Mouse (Mus musculus): ENCODE data around the gene Bcas3. TPM values are rescaled to one million over a fixed set of nuclear protein-coding genes. Genes with fewer than 3 reads are reported as not detected.

The Bcas3 gene
- polyA plus RNA-seq, 1 experiment from 2014 or later = 18.2 TPM

- peaks cover 100% of the 10 kb centered on the region for H3K27me3 ChIP-seq (replicated peaks)
- H3K9ac ChIP-seq = no peak overlapping the region
- no peak for ATAC-seq
- no peak overlapping the region for H3K27ac ChIP-seq
- 0 out of 2 replicates have a peak overlapping the region, but pooled peaks have one; percentile 7 for H3K4me3 ChIP-seq
- H3K36me3 ChIP-seq = no peaks in the 10 kb centered on the region
- peak overlapping the region; percentile 12; the same call in 1 of the 2 replicates for H3K4me2 ChIP-seq
- 10% methylated on average over 9 of the region's 9 CpGs for WGBS (ENCODE audit: insufficient replicate concordance)
- H3K9me3 ChIP-seq (replicated peaks) = no peaks in the 10 kb centered on the region
- H3K4me1 ChIP-seq = peaks cover 37% of the 10 kb centered on the region
Observed at GRCm38 (mm10) chr11:85835001-85835752, 482.2 kb downstream of the Bcas3 start.

GRCm38 (mm10) chr11:85835753-85836522, 483.0 kb downstream of the Bcas3 start:
- no peak for ATAC-seq
- no peak overlapping the region for H3K27ac ChIP-seq
- peak overlapping the region; percentile 7; the same call in 1 of the 2 replicates for H3K4me3 ChIP-seq
- H3K4me2 ChIP-seq = no peak overlapping the region; the same call in 1 of the 2 replicates
- no peaks in the 10 kb centered on the region for H3K9me3 ChIP-seq (replicated peaks)
- 13% methylated on average over 16 of the region's 16 CpGs for WGBS (ENCODE audit: insufficient replicate concordance)
- peaks cover 40% of the 10 kb centered on the region for H3K4me1 ChIP-seq
- no peaks in the 10 kb centered on the region for H3K36me3 ChIP-seq
- H3K9ac ChIP-seq = no peak overlapping the region
- peaks cover 100% of the 10 kb centered on the region for H3K27me3 ChIP-seq (replicated peaks)

GRCm38 (mm10) chr11:85836523-85837290, 483.7 kb downstream of the Bcas3 start:
- Histone ChIP-seq H3K4me1 (peaks cover 37% of the 10 kb centered on the region), H3K9me3 (replicated peaks) (no peaks in the 10 kb centered on the region), H3K4me2 (peak overlapping the region; percentile 17; the same call in 1 of the 2 replicates), H3K4me3 (0 out of 2 replicates have a peak overlapping the region, but pooled peaks have one; percentile 15), H3K27me3 (replicated peaks) (peaks cover 100% of the 10 kb centered on the region), H3K9ac (no peak overlapping the region), H3K36me3 (no peaks in the 10 kb centered on the region), H3K27ac (no peak overlapping the region)
- no peak for ATAC-seq
- 7% methylated on average over 32 of the region's 32 CpGs for WGBS (ENCODE audit: insufficient replicate concordance)

- Histone ChIP-seq H3K36me3 (no peaks in the 10 kb centered on the region), H3K27ac (no peak overlapping the region), H3K4me2 (peak overlapping the region; percentile 39; the same call in 1 of the 2 replicates), H3K4me3 (peak overlapping the region; percentile 24), H3K9ac (no peak overlapping the region), H3K9me3 (replicated peaks) (no peaks in the 10 kb centered on the region), H3K27me3 (replicated peaks) (peaks cover 100% of the 10 kb centered on the region), H3K4me1 (peaks cover 37% of the 10 kb centered on the region)
- ATAC-seq = no peak
- 4% methylated on average over 18 of the region's 18 CpGs for WGBS (ENCODE audit: insufficient replicate concordance)
Observed at GRCm38 (mm10) chr11:85837291-85837647, 484.3 kb downstream of the Bcas3 start.

GRCm38 (mm10) chr11:85837648-85838423, 484.9 kb downstream of the Bcas3 start:
- peaks cover 100% of the 10 kb centered on the region for H3K27me3 ChIP-seq (replicated peaks)
- H3K9ac ChIP-seq = peak overlapping the region; percentile 9; the same call in 1 of the 2 replicates
- peak overlapping the region; percentile 24 for H3K4me3 ChIP-seq
- H3K4me2 ChIP-seq = peak overlapping the region; percentile 39
- no peaks in the 10 kb centered on the region for H3K36me3 ChIP-seq
- 1% methylated on average over 66 of the region's 67 CpGs for WGBS (ENCODE audit: insufficient replicate concordance)
- H3K27ac ChIP-seq = no peak overlapping the region
- H3K9me3 ChIP-seq (replicated peaks) = no peaks in the 10 kb centered on the region
- peaks cover 35% of the 10 kb centered on the region for H3K4me1 ChIP-seq
- ATAC-seq = no peak

- no peaks in the 10 kb centered on the region for H3K36me3 ChIP-seq
- peaks cover 100% of the 10 kb centered on the region for H3K27me3 ChIP-seq (replicated peaks)
- peak overlapping the region; percentile 39; the same call in 1 of the 2 replicates for H3K4me2 ChIP-seq
- ATAC-seq = no peak
- no peak overlapping the region for H3K9ac ChIP-seq
- no peak overlapping the region for H3K27ac ChIP-seq
- peak overlapping the region; percentile 24 for H3K4me3 ChIP-seq
- 12% methylated on average over 20 of the region's 20 CpGs for WGBS (ENCODE audit: insufficient replicate concordance)
- peaks cover 38% of the 10 kb centered on the region for H3K4me1 ChIP-seq
- no peaks in the 10 kb centered on the region for H3K9me3 ChIP-seq (replicated peaks)
Observed at GRCm38 (mm10) chr11:85838424-85839257, 485.7 kb downstream of the Bcas3 start.

- H3K4me2 ChIP-seq = no peak overlapping the region
- H3K27ac ChIP-seq = no peak overlapping the region
- H3K4me3 ChIP-seq = no peak overlapping the region
- H3K9ac ChIP-seq = no peak overlapping the region
- no peak for ATAC-seq
- no peaks in the 10 kb centered on the region for H3K36me3 ChIP-seq
- H3K9me3 ChIP-seq (replicated peaks) = no peaks in the 10 kb centered on the region
- H3K27me3 ChIP-seq (replicated peaks) = peaks cover 100% of the 10 kb centered on the region
- peaks cover 46% of the 10 kb centered on the region for H3K4me1 ChIP-seq
- WGBS (ENCODE audit: insufficient replicate concordance) = 15% methylated on average over 7 of the region's 7 CpGs
Observed at GRCm38 (mm10) chr11:85839258-85840030, 486.5 kb downstream of the Bcas3 start.

- H3K9ac ChIP-seq = no peak overlapping the region
- H3K4me2 ChIP-seq = peak overlapping the region; percentile 33
- no peak overlapping the region for H3K27ac ChIP-seq
- no peak for ATAC-seq
- peak overlapping the region; percentile 10; the same call in 1 of the 2 replicates for H3K4me3 ChIP-seq
- H3K9me3 ChIP-seq (replicated peaks) = no peaks in the 10 kb centered on the region
- H3K4me1 ChIP-seq = peaks cover 52% of the 10 kb centered on the region
- H3K36me3 ChIP-seq = no peaks in the 10 kb centered on the region
- peaks cover 100% of the 10 kb centered on the region for H3K27me3 ChIP-seq (replicated peaks)
- 8% methylated on average over 27 of the region's 27 CpGs for WGBS (ENCODE audit: insufficient replicate concordance)
Observed at GRCm38 (mm10) chr11:85840031-85840802, 487.2 kb downstream of the Bcas3 start.

- Histone ChIP-seq H3K27ac (no peak overlapping the region), H3K9ac (no peak overlapping the region), H3K4me1 (peaks cover 52% of the 10 kb centered on the region), H3K4me3 (peak overlapping the region; percentile 10; the same call in 1 of the 2 replicates), H3K36me3 (no peaks in the 10 kb centered on the region), H3K4me2 (peak overlapping the region; percentile 33), H3K9me3 (replicated peaks) (no peaks in the 10 kb centered on the region), H3K27me3 (replicated peaks) (peaks cover 100% of the 10 kb centered on the region)
- ATAC-seq = no peak
- WGBS (ENCODE audit: insufficient replicate concordance) = 5% methylated on average over 21 of the region's 21 CpGs
Observed at GRCm38 (mm10) chr11:85840803-85841145, 487.8 kb downstream of the Bcas3 start.
